Mouse (Mus musculus) kidney, postnatal 4 days (tissue): ENCODE data around the gene Rnft2.

Experiments
- DNase-seq, 2 experiments: peaks; one replicate each; pipeline ENCODE4 v3.0.0; 2021; ENCODE audit warnings: mixed read lengths in 2 of 2

The Rnft2 gene

GRCm38 (mm10) chr5:118250987-118251386 is 6.1 kb upstream of the Rnft2 start:
- no peak for DNase-seq

- no peak for DNase-seq
Measured at GRCm38 (mm10) chr5:118247378-118247777, 2.5 kb upstream of the Rnft2 start.

- DNase-seq: peak in 1 of 2 experiments; percentile 10
Measured at GRCm38 (mm10) chr5:118245606-118246308, 841 bp upstream of the Rnft2 start.

GRCm38 (mm10) chr5:118239671-118240070 is 5.2 kb downstream of the Rnft2 start:
- DNase-seq: no peak

- DNase-seq: no peak
Measured at GRCm38 (mm10) chr5:118236891-118237290, 8.0 kb downstream of the Rnft2 start.

GRCm38 (mm10) chr5:118230071-118230611 is 14.8 kb downstream of the Rnft2 start:
- no peak for DNase-seq

GRCm38 (mm10) chr5:118223142-118223757 is 21.7 kb downstream of the Rnft2 start:
- DNase-seq: no peak

- peak; percentile 39 to 48 for DNase-seq
Measured at GRCm38 (mm10) chr5:118217410-118217809, 27.5 kb downstream of the Rnft2 start.

- DNase-seq: peak; percentile 77 to 85
Measured at GRCm38 (mm10) chr5:118214418-118215154, 30.3 kb downstream of the Rnft2 start.

- no peak for DNase-seq
Measured at GRCm38 (mm10) chr5:118214012-118214411, 30.9 kb downstream of the Rnft2 start.

- DNase-seq: no peak
Measured at GRCm38 (mm10) chr5:118205852-118206251, 39.1 kb downstream of the Rnft2 start.

- DNase-seq: peak; percentile 48 to 66
Measured at GRCm38 (mm10) chr5:118204675-118205440, 40.1 kb downstream of the Rnft2 start.

GRCm38 (mm10) chr5:118199670-118200069 is 45.2 kb downstream of the Rnft2 start:
- no peak for DNase-seq

GRCm38 (mm10) chr5:118197421-118197820 is 47.5 kb downstream of the Rnft2 start:
- DNase-seq: no peak

- no peak for DNase-seq
Measured at GRCm38 (mm10) chr5:118192221-118192620, 52.7 kb downstream of the Rnft2 start.

GRCm38 (mm10) chr5:118190491-118190890 is 54.4 kb downstream of the Rnft2 start:
- no peak for DNase-seq

- no peak for DNase-seq
Measured at GRCm38 (mm10) chr5:118188356-118188755, 56.6 kb downstream of the Rnft2 start.

GRCm38 (mm10) chr5:118186903-118187633 is 57.8 kb downstream of the Rnft2 start:
- DNase-seq: no peak

GRCm38 (mm10) chr5:118177640-118178039 is 67.3 kb downstream of the Rnft2 start:
- no peak for DNase-seq

- DNase-seq: peak in 1 of 2 experiments; percentile 10
Measured at GRCm38 (mm10) chr5:118175137-118175536, 69.8 kb downstream of the Rnft2 start.

- peak in 1 of 2 experiments; percentile 9 for DNase-seq
Measured at GRCm38 (mm10) chr5:118174310-118175009, 70.5 kb downstream of the Rnft2 start.
